Mouse (Mus musculus): ENCODE data around the gene Mtmr12. TPM values are rescaled to one million over a fixed set of nuclear protein-coding genes. Genes with fewer than 3 reads are reported as not detected.

The Mtmr12 gene
- total and polyA plus RNA-seq, 3 experiments: 14.3 to 38.2 TPM; not detected in 1

DNA sequence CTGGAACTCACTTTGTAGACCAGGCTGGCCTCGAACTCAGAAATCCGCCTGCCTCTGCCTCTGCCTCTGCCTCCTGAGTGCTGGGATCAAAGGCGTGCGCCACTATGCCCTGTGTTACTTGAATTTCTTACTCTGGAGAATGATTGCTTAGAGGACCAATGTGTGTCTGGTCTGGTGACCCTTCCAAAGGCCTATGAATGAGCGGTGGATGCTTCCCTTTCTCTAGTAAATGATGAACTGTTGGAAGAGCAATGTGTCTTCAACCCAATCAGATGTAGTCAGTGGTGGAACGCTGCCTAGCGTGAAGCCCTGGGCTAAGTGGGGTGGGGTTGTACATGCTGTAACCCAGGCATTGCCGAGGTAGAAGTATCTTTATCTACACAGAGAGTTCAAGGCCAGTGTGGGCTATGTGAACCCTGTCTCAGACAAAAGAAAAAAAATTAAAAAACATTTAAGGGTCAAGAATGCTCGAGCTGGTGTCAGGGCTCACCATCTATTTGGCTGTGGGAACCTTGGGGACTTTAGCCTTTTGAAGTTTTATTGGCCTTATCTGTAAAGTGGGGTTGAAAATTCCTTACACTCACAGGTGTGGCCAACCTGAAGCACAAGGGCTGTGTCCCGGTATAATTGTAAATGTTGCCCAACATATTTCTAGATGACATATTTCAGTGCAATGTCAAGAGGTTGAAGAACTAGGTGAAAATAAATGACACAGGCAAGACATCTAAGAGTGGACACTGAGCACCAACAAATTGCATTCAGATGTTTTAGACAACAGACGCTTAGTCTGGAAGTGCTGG lies 14.0 kb downstream of the Mtmr12 start:
- Histone ChIP-seq H3K36me3 (ENCODE audit: control insufficient read depth in 1 of 2, insufficient read depth in 2 of 2, low read length in 2 of 2) (peaks cover 0 to 2% of the 10 kb centered on the region in 2 experiments; a peak in 1 of 4 replicates), H3K9me3 (replicated peaks; ENCODE audit: insufficient read depth, low read length) (no peaks in the 10 kb centered on the region), H3K27ac (ENCODE audit: control insufficient read depth, low read depth, low read length) (no peak overlapping the region), H3K79me2 (ENCODE audit: control insufficient read depth, insufficient read depth, low read length, poor library complexity) (peaks cover 76% of the 10 kb centered on the region), H3K27me3 (ENCODE audit: control insufficient read depth in 1 of 2, insufficient read depth in 2 of 2, low read length in 2 of 2) (no peaks in the 10 kb centered on the region), H3K9ac (ENCODE audit: control insufficient read depth, low read depth, low read length, poor library complexity, severe bottlenecking) (no peak overlapping the region), H3K4me3 (ENCODE audit: control insufficient read depth in 1 of 2, insufficient read depth in 1 of 2, low read depth in 2 of 2, low read length in 2 of 2) (no peak overlapping the region), H3K4me1 (ENCODE audit: control insufficient read depth in 1 of 2, insufficient read depth in 2 of 2, low read length in 2 of 2) (no peaks in the 10 kb centered on the region; a peak in 1 of 4 replicates)
- TF ChIP-seq UBTF (IDR thresholded peaks at IDR 0.05; ENCODE audit: borderline replicate concordance, insufficient read depth, low read depth, low read length): no peak
- no peak for TF ChIP-seq SMC3 (IDR thresholded peaks at IDR 0.05; ENCODE audit: low read depth, low read length)
- no peak for TF ChIP-seq ZC3H11A (IDR thresholded peaks at IDR 0.05; ENCODE audit: low read depth, low read length)
- TF ChIP-seq MXI1 (IDR thresholded peaks at IDR 0.05; ENCODE audit: low read depth, low read length): no peak
- TF ChIP-seq BHLHE40 (IDR thresholded peaks at IDR 0.05; ENCODE audit: borderline replicate concordance, low read depth, low read length): no peak
- TF ChIP-seq MYB (IDR thresholded peaks at IDR 0.05; ENCODE audit: low read depth, low read length): no peak
- TF ChIP-seq MAX (IDR thresholded peaks at IDR 0.05; ENCODE audit: low read length): no peak
- no peak for TF ChIP-seq NELFE (IDR thresholded peaks at IDR 0.05; ENCODE audit: low read depth, low read length)
- no peak for TF ChIP-seq POLR2A (IDR thresholded peaks at IDR 0.05; ENCODE audit: control insufficient read depth in 1 of 2, insufficient read depth in 1 of 2, low read depth in 1 of 2, low read length in 2 of 2, poor library complexity in 1 of 2)
- TF ChIP-seq MAFK (IDR thresholded peaks at IDR 0.05; ENCODE audit: borderline replicate concordance, low read depth, low read length): no peak
- no peak for TF ChIP-seq CHD2 (IDR thresholded peaks at IDR 0.05; ENCODE audit: low read length)
- no peak for TF ChIP-seq POLR2AphosphoS5 (IDR thresholded peaks at IDR 0.05; ENCODE audit: borderline replicate concordance, low read depth, low read length)
- no peak for TF ChIP-seq CTCF (IDR thresholded peaks at IDR 0.05 in 2 of 3, conservative IDR thresholded peaks at IDR 0.05 in 1 of 3; ENCODE audit: control insufficient read depth in 1 of 3, insufficient read depth in 1 of 3, low read depth in 2 of 3, low read length in 3 of 3, poor library complexity in 1 of 3, severe bottlenecking in 1 of 3)
- TF ChIP-seq USF1 (IDR thresholded peaks at IDR 0.05; ENCODE audit: low read depth, low read length): no peak
- TF ChIP-seq EP300 (IDR thresholded peaks at IDR 0.05; ENCODE audit: low read depth in 1 of 2, low read length in 2 of 2): no peak
- TF ChIP-seq GABPA (IDR thresholded peaks at IDR 0.05; ENCODE audit: low read depth, low read length): no peak
- TF ChIP-seq MYC (IDR thresholded peaks at IDR 0.05; ENCODE audit: low read depth, low read length): no peak
- TF ChIP-seq TBP (IDR thresholded peaks at IDR 0.05; ENCODE audit: low read depth, low read length): no peak
- DNase-seq (ENCODE audit: low read depth, low spot score): no peak

DNA sequence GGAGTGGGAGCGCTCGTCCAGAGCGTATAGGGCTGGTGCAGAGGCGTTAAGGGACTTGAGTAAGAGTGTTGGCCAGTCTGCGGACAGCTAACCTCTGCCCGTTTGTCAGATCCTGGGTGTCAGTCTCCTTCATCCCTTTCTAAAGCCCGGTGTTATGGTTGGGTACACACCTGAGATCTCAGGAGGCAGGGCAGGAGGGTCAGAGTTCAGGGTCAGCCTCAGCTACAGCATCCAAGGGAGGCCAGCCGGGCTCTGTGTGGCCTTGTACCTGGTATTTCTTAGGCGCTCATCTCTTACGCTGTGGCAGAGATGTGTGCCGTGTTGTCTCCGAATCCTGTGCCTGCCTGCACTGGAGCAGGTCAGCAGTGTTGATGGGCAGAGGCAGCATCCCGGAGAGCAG lies 16.3 kb downstream of the Mtmr12 start:
- H3K4me3 ChIP-seq (ENCODE audit: control insufficient read depth in 1 of 2, insufficient read depth in 1 of 2, low read depth in 2 of 2, low read length in 2 of 2): no peak overlapping the region
- H3K9me3 ChIP-seq (replicated peaks; ENCODE audit: insufficient read depth, low read length): no peaks in the 10 kb centered on the region
- no peak for DNase-seq (ENCODE audit: low read depth, low spot score)
- TF ChIP-seq UBTF (IDR thresholded peaks at IDR 0.05; ENCODE audit: borderline replicate concordance, insufficient read depth, low read depth, low read length) (no peak), USF2 (IDR thresholded peaks at IDR 0.05; ENCODE audit: borderline replicate concordance in 1 of 2, insufficient read depth in 1 of 2, low read depth in 1 of 2, low read length in 2 of 2) (no peak), NELFE (IDR thresholded peaks at IDR 0.05; ENCODE audit: low read depth, low read length) (no peak), TCF12 (IDR thresholded peaks at IDR 0.05; ENCODE audit: low read depth, low read length) (no peak), MAZ (IDR thresholded peaks at IDR 0.05; ENCODE audit: low read depth, low read length) (no peak), GABPA (IDR thresholded peaks at IDR 0.05; ENCODE audit: low read depth, low read length) (no peak), E2F4 (IDR thresholded peaks at IDR 0.05; ENCODE audit: borderline replicate concordance, low read depth, low read length) (no peak), POLR2A (IDR thresholded peaks at IDR 0.05; ENCODE audit: control insufficient read depth in 1 of 2, insufficient read depth in 1 of 2, low read depth in 1 of 2, low read length in 2 of 2, poor library complexity in 1 of 2) (no peak), CHD2 (IDR thresholded peaks at IDR 0.05; ENCODE audit: low read length) (no peak), BHLHE40 (IDR thresholded peaks at IDR 0.05; ENCODE audit: borderline replicate concordance, low read depth, low read length) (no peak), MXI1 (IDR thresholded peaks at IDR 0.05; ENCODE audit: low read depth, low read length) (no peak), ETS1 (IDR thresholded peaks at IDR 0.05; ENCODE audit: low read depth, low read length) (no peak), MYB (IDR thresholded peaks at IDR 0.05; ENCODE audit: low read depth, low read length) (no peak), TBP (IDR thresholded peaks at IDR 0.05; ENCODE audit: low read depth, low read length) (no peak), POLR2AphosphoS5 (IDR thresholded peaks at IDR 0.05; ENCODE audit: borderline replicate concordance, low read depth, low read length) (no peak), SIN3A (IDR thresholded peaks at IDR 0.05; ENCODE audit: low read length) (no peak), ZKSCAN1 (IDR thresholded peaks at IDR 0.05; ENCODE audit: low read depth, low read length) (no peak), JUND (IDR thresholded peaks at IDR 0.05; ENCODE audit: low read depth, low read length) (no peak), ELF1 (IDR thresholded peaks at IDR 0.05; ENCODE audit: low read depth, low read length) (no peak)
- H3K27me3 ChIP-seq (ENCODE audit: control insufficient read depth in 1 of 2, insufficient read depth in 2 of 2, low read length in 2 of 2): no peaks in the 10 kb centered on the region
- no peak overlapping the region for H3K27ac ChIP-seq (ENCODE audit: control insufficient read depth, low read depth, low read length)
- peaks cover 1 to 2% of the 10 kb centered on the region in 2 experiments; a peak in 2 of 4 replicates for H3K4me1 ChIP-seq (ENCODE audit: control insufficient read depth in 1 of 2, insufficient read depth in 2 of 2, low read length in 2 of 2)
- H3K79me2 ChIP-seq (ENCODE audit: control insufficient read depth, insufficient read depth, low read length, poor library complexity): peaks cover 65% of the 10 kb centered on the region
- H3K9ac ChIP-seq (ENCODE audit: control insufficient read depth, low read depth, low read length, poor library complexity, severe bottlenecking): no peak overlapping the region
- H3K36me3 ChIP-seq (ENCODE audit: control insufficient read depth in 1 of 2, insufficient read depth in 2 of 2, low read length in 2 of 2): peaks cover 0 to 2% of the 10 kb centered on the region in 2 experiments; a peak in 2 of 4 replicates

Measured in MEL (cell line).